Mouse (Mus musculus) lung, adult 2 months (tissue): ENCODE results near the gene B3galt1.

ENCODE experiments used
- CTCF ChIP-seq: fragments of 200-500 bp; IDR thresholded peaks from 2 replicates; pipeline ENCODE4 v1.5.1; 2011; ENCODE audit warnings: mild to moderate bottlenecking, low read length, control low read depth; ENCODE audit not compliant: insufficient read depth
- POLR2A ChIP-seq: fragments of 200-500 bp; IDR thresholded peaks from 2 replicates; pipeline ENCODE4 v1.6.1; 2011; ENCODE audit warnings: low read depth, mild to moderate bottlenecking, control low read depth, low read length, borderline replicate concordance; ENCODE audit errors: extremely low read depth

- TF ChIP-seq CTCF, result no peak
- TF ChIP-seq POLR2A, result no peak
Measured at GRCm38 (mm10) chr2:67902651-67903292, 337.1 kb downstream of the B3galt1 start.
